Mouse (Mus musculus): ENCODE measurements around the gene Slc45a1.
"Not testable (repeated sequence)": the region's sequence is repeated elsewhere in the genome, so short reads cannot be mapped to it uniquely, and the experiment has no call there.

Slc45a1 gene

DNA sequence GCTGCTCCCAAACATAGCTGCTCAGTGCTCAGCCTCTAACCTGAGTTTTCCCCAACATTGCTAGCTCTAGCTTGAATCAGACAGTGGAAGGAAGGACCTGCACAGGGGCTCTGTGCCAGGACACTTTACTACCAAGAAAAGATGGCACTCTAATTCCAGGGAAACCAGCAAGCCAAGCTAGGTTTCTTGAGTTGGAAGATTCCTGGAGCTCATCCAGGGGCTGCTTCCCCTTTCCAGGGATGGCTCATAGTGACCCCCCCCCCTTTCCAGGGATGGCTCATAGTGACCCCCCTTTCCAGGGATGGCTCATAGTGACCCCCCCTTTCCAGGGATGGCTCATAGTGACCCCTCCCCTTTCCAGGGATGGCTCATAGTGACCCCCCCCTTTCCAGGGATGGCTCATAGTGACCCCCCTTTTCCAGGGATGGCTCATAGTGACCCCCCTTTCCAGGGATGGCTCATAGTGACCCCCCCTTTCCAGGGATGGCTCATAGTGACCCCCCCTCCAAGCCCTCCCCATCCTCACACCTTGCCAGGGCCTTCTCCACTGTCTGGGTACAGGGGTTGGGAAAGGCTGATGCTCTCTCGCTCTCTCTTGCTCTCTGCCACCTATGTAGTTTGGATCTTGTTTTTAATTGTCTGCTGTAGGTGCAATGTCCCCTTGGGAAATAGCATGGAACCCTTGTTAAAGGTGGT is 48.5 kb downstream of the Slc45a1 start:
- DNase-seq (ENCODE audit: low spot score in 2 of 2) = no peak

- DNase-seq (ENCODE audit: low spot score in 2 of 2) = no peak
Observed at GRCm38 (mm10) chr4:150601489-150601888, 50.5 kb downstream of the Slc45a1 start.

GRCm38 (mm10) chr4:150600503-150600902 is 51.5 kb downstream of the Slc45a1 start:
- not testable (repeated sequence) for DNase-seq (ENCODE audit: low spot score in 2 of 2)

DNA sequence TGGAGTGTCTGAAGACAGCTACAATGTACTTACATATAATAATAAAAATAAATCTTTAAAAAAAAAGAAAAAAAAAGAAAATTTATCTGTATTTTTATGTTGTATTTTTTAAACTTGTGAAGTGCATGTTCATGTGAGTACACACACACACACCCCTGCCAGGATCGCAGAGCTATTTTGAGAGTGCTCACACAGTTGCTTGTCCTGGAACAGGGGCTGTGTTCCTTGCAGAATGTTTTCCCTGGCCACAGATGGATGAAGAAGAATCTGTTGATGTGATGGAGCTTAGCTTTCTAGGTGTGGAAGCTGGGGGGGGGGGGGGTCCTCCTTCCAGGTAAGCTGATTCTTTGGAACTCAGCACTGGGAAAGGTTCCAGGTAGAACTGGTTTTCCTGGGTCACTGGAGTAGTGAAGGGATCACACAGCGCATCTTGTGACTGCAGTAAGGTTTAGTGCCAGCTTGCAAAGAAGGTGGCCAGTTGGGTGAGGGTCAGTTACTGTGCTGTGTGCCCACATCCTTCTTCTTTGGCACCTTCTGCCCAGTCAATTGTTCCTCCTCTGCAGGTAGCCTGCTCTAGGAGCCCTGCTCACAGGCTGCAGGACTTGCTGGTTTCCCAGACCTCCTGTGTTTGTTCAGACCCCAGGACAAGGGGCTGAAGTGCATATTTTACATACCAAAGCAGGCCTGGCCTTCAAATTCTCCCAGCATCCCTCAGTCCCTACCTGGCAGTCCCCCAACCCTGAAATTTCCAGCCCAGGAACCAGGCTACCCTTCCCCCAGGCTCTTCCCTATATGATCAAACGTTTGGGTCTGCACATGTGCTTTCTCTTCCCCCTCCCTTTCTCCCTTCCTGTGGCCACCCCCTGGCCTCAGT is 52.6 kb downstream of the Slc45a1 start:
- DNase-seq (ENCODE audit: low spot score in 2 of 2) = no peak

DNA sequence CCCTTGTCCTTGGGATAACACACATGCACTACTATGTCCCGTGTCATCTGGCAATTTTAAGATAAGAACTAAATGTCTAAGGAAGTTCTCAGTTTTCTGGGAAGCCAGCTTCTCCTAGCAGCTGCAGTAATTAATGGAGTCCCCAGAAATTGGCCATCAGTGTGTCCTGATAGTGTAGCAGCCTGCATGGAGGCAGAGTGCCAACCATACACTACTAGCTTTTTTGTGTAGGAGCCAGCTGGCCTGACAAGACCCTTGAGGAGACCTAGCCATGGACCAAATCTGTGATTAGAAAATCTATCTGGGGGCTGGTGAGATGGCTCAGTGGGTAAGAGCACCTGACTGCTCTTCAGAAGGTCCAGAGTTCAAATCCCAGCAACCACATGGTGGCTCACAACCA is 53.3 kb downstream of the Slc45a1 start:
- no peak for DNase-seq (ENCODE audit: low spot score in 2 of 2)

GRCm38 (mm10) chr4:150595991-150596390 is 56.0 kb downstream of the Slc45a1 start:
- peak in 1 of 2 experiments; percentile 7 for DNase-seq (ENCODE audit: low spot score in 2 of 2)

DNA sequence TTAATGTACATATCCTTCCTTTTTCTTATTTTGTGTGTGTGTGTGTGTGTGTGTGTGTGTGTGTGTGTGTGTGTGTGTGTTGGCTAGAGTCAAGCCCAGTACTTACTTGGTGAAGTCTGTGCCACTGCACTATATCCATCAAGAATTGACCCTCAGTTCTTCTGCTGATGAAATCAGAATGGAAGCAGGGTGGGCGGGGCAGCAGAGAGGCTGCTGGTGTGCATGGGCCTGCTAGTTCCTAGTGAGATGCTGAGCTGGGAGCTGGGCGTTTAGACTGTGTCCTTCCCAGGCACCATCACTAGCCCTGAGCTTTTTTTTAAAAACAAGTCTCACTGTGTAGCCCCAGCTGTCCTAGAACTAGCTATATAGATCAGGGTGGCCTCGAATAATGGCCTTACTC is 56.9 kb downstream of the Slc45a1 start:
- DNase-seq (ENCODE audit: low spot score in 2 of 2) = no peak

DNA sequence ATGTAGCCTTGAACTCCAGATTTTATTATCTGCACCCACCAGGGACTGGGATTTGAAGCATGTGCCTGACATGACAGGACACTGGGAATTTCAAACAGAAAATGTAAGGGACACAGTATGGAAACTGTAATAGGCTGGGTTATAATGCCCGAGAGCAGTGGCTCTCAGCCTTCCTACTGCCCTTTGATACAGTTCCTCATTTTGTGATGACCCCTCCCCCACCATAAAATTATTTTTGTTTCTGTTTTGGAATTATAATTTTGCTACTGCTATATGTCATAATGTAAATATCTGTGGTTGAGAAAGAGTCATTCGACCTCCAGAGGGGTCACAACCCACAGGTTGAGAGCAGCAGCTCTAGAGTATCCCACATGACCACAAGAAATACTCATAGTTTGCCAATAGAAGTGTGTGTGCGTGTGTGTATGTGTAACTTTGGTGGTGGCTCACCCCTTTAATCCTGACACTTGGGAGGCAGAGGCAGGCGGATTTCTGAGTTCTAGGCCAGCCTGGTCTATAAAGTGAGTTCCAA is 57.6 kb downstream of the Slc45a1 start:
- no peak for DNase-seq (ENCODE audit: low spot score in 2 of 2)

DNA sequence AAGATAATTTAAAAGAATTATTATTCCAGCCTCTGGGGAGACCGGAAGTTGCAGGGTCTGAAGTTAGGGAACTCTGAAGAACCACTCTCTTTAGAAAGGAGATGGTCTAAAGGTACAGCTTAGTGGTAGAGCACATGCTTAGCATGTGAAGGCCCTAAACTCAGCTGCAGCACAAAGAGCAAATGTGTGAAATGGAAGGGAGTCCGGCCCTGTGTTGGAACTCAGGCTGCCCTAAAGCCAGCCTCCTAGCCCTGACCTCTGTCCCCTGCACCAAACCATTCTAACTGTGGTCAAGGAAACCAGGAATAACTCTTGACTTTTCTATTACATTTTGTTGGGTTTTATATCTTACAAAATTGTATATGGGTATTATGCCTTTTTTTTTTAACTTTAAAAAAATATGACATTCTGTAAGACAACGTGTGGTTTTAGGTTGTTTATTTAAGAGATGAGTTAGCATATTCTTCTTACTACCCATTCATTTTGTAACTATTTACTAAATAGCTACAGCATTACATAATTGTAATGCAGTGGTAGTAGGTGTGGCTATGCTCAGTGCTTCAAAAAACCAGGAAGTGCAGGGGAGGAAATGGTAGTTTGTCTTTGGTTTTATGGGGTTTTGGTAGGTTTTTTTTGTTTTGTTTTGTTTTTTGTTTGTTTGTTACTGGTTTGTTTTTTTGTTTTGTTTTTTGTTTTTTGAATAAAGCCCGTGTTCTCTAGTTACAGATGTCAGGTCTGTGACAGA is 58.3 kb downstream of the Slc45a1 start:
- DNase-seq (ENCODE audit: low spot score in 2 of 2) = no peak

DNA sequence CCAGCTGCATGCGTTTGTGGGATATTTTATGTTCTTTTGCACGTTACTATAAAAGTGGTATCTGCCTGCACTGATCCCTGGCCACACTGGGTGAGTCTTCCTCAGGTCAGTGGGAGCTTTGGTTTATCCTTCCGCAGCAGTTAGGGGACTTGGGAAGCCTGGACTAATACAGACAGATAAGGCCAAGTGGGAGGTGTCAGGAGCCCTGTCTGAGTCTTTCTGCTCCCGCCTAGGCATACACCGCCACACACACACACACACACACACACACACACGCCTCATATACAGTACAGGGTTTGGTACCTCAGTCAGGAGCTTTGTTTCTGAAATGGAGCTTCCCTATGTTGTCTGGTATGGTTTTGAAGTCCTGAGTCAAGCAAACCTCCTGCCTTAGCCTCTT is 59.9 kb downstream of the Slc45a1 start:
- DNase-seq (ENCODE audit: low spot score in 2 of 2) = no peak

GRCm38 (mm10) chr4:150591602-150592001 is 60.4 kb downstream of the Slc45a1 start:
- no peak for DNase-seq (ENCODE audit: low spot score in 2 of 2)

DNA sequence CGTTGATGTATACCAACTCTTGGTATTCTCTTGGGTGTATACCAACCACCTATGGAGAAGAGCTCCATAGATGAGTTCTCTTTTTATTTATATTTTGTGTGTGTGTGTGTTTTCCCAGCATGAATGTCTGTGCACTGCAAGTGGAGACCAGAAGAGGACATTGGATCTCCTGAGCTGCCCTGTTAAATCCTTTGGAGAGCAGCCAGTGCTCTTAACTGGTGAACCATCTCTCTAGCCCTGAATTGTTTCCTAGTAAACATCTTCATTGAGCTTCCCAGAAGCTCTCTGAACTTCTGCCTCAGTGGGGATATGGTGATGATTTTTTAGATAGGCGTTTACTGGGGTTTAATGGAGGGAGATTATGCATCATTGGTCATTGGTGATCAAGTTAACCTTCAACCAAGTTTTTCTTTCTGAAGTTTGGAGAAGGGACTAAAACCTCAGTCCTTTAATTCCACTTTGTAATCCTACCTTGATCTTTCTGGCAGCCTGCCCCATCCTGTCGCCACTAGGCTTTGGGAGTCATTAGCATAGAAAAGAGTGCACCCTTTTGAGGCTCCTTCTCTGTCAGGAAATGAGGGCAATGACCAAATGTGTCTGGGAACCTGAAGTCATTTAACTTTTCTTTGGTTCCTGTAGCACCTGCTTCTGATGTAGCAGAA is 61.2 kb downstream of the Slc45a1 start:
- no peak for DNase-seq (ENCODE audit: low spot score in 2 of 2)

DNA sequence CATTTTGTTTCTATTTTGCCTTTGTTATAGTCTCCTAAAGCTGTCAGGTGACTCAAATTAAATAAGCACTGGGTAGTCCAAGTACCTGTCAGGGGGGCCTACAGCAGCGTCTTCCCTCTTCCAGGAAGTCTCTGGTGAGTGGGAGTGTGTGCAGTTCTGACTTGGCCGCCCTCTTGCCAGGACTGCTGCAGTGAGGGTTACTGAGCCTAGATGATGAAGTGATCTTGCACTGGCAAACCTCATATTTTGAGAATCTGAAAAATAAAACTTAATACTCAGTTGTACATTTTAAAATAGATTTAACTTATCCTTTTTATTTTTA is 63.7 kb downstream of the Slc45a1 start:
- DNase-seq (ENCODE audit: low spot score in 2 of 2) = no peak

- no peak for DNase-seq (ENCODE audit: low spot score in 2 of 2)
Observed at GRCm38 (mm10) chr4:150587597-150588299, 64.2 kb downstream of the Slc45a1 start.

DNA sequence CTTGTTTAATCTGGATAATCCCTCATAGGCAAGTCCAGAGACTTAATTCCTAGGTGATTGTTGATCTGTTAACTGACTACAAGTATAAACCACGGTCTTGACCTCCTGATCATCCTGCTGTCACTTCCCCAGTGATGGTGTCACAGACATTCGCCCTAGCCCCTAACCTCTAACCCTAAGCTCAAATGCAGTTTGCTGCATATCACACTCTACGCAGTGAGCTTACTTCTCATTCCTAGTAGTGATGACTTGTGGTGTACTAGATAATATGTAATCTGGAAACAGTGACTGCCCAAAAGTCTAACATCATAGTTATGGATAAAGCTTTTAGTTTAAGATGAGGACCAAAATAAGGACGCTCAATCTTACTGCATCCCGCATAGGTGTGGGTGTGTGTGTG is 65.7 kb downstream of the Slc45a1 start:
- no peak for DNase-seq (ENCODE audit: low spot score in 2 of 2)

DNA sequence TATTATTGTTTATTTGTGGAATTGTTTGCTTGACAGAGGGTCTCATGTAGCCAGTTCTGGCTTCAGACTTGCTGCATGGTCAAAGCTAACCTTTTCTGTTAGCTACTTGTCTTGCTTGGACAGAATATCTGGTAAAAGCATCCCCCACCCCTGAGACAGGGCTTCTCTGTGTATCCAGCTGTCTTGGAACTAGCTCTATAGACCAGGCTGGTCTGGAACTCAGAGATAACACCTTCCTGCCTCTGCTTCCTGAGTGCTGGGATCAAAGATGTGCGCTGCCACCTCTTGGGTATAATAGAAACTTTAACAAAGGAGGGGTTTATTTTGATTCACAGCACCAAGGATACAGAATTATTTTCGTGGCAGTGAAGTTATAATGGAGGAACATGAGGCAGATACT is 66.2 kb downstream of the Slc45a1 start:
- DNase-seq (ENCODE audit: low spot score in 2 of 2) = no peak

DNA sequence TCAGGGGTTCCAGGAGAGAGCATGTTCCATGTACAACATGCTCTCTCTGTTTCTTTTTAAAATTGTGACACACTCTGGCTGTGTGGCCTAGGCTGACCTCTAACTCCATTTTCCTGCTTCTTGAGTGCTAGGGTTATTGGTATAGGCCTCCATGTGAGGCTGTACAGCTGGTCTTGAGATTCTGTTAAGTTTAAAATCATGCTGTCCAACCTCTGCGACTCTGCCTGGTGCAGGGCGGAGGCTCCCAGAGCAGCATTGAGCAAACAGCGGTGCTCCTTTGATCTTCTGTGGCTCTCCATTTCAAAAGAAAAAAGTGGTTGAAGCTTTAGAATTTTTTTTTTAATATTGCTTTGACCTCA is 68.2 kb downstream of the Slc45a1 start:
- DNase-seq (ENCODE audit: low spot score in 2 of 2) = no peak

GRCm38 (mm10) chr4:150582966-150583776 is 68.8 kb downstream of the Slc45a1 start:
- peak; percentile 36 to 41 for DNase-seq (ENCODE audit: low spot score in 2 of 2)

DNA sequence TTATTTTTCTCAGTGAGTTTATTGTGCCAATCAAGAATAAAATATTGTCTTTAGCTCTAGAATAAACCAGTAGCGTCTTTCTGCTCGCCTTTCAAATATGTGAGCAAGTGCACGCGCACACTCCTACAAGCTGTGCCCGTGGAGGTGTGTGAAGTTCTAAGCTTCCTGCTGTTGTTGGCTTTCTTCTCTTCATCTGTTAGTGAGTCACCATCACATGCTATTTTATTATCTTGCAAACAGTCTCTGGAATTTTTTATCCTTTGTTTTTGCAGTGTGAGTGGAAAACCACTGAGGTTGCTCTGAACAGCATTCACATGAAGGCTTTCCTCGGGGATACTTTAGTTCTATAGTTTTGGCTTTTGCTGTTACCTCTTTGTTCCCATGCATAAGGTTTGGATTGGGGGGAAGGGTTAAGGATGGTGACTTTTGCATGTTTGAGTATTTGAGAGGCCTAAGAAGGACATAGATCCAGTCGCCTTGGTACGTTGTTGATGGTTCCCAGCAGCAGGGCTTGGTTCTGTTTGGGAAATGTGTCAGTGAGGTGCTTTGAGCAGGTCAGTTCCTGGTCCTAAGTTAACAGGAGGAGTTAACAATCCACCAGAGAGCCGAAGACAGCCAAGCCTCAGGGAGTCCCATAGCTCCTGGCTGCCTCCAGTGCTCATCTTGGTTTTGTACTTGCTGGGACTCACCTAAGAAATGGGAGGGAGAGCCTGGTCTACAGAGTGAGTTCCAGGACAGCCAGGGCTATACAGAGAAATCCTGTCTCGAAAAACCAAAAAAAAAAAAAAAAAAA is 69.8 kb downstream of the Slc45a1 start:
- no peak for DNase-seq (ENCODE audit: low spot score in 2 of 2)
